Mouse (Mus musculus) hindbrain, embryonic 12.5 days (tissue): ENCODE results near the gene Ap2a2. TPM values are rescaled to one million over a fixed set of nuclear protein-coding genes. Genes with fewer than 3 reads are reported as not detected.

Experiments
- microRNA-seq: library from miRNA; unstranded; fragments of <30 nt; microRNA quantifications from one replicate; pipeline ENCODE4, GENCODE M21; 2017
- polyA plus RNA-seq: library from polyadenylated mRNA; unstranded; fragments of >200 nt; fragmentation: Nextera tagmentation; extraction: Ambion mirVana; gene quantifications from 2 replicates; pipeline ENCODE4 v1.2.1, GENCODE M21; 2016

Ap2a2 gene
- polyA plus RNA-seq, 1 experiment from 2014 or later = 114 TPM

Small RNA genes lying within 50 kb of the gene (microRNA-seq; reads per million reads assigned to microRNA genes)
- 1.1 reads per million for gene Mir7063

Other genes with a start within 250 kb of the Ap2a2 start
- 96.5 and 96.6 TPM in 2 replicates for gene Deaf1, start 234.5 kb upstream of the Ap2a2 start, polyA plus RNA-seq
- gene Tmem80, start 234.4 kb upstream of the Ap2a2 start, polyA plus RNA-seq = 60.5 and 66.9 TPM in 2 replicates
- gene Eps8l2, start 223.3 kb upstream of the Ap2a2 start, polyA plus RNA-seq = 2.6 and 2.7 TPM in 2 replicates
- gene Taldo1, start 170.0 kb upstream of the Ap2a2 start, polyA plus RNA-seq = 352 and 355 TPM in 2 replicates
- gene Gatd1, start 148.0 kb upstream of the Ap2a2 start, polyA plus RNA-seq = 52.2 and 54.1 TPM in 2 replicates
- gene Cend1, start 132.7 kb upstream of the Ap2a2 start, polyA plus RNA-seq = 27.9 and 30.9 TPM in 2 replicates
- 54.8 and 62.1 TPM in 2 replicates for gene Slc25a22, start 124.3 kb upstream of the Ap2a2 start, polyA plus RNA-seq
- 10.8 and 11.6 TPM in 2 replicates for gene Pidd1, start 118.1 kb upstream of the Ap2a2 start, polyA plus RNA-seq
- gene Rplp2, start 114.8 kb upstream of the Ap2a2 start, polyA plus RNA-seq = 801 and 888 TPM in 2 replicates
- 16.2 and 19.1 TPM in 2 replicates for gene Pnpla2, start 107.0 kb upstream of the Ap2a2 start, polyA plus RNA-seq
- gene Cracr2b, start 101.1 kb upstream of the Ap2a2 start, polyA plus RNA-seq = 7.7 and 8.9 TPM in 2 replicates
- gene Cd151, start 94.8 kb upstream of the Ap2a2 start, polyA plus RNA-seq = 14.4 and 17.3 TPM in 2 replicates
- 62.0 and 69.0 TPM in 2 replicates for gene Polr2l, start 87.0 kb upstream of the Ap2a2 start, polyA plus RNA-seq
- 30.1 and 31.1 TPM in 2 replicates for gene Tspan4, start 86.9 kb upstream of the Ap2a2 start, polyA plus RNA-seq
- 31.8 and 32.1 TPM in 2 replicates for gene Chid1, start 22.3 kb upstream of the Ap2a2 start, polyA plus RNA-seq
- 0.17 and 0.30 TPM in 2 replicates for gene Muc6, start 93.1 kb downstream of the Ap2a2 start, polyA plus RNA-seq
- gene Muc2, start 128.2 kb downstream of the Ap2a2 start, polyA plus RNA-seq = 0.19 and 0.79 TPM in 2 replicates
- not detected in 2 replicates for gene Muc5ac, start 226.8 kb downstream of the Ap2a2 start, polyA plus RNA-seq